Mouse (Mus musculus): ENCODE measurements at regions not wholly inside any gene's neighbourhood (a gene's known extent, or its start where the extent isn't known, plus 50 kb on each side); places are given as distances from the start of the nearest gene placed in this dataset.

GRCm38 (mm10) chr17:52168076-52168838 is 335.2 kb upstream of the Satb1 start:
- Histone ChIP-seq H3K9me3 (replicated peaks; ENCODE audit: low read length) (peaks cover 49% of the 10 kb centered on the region), H3K9ac (ENCODE audit: insufficient read depth, low read depth) (no peak overlapping the region), H3K79me2 (replicated peaks; ENCODE audit: control insufficient read depth, extremely low read depth, insufficient read depth, poor library complexity, severe bottlenecking) (no peaks in the 10 kb centered on the region), H3K36me3 (replicated peaks in 1 of 2; ENCODE audit: control insufficient read depth in 1 of 2, insufficient read depth in 1 of 2, low read length in 1 of 2) (no peaks in the 10 kb centered on the region), H3K4me1 (ENCODE audit: control insufficient read depth in 1 of 2, insufficient read depth in 2 of 2) (no peaks in the 10 kb centered on the region), H3K4me2 (ENCODE audit: insufficient read depth, low read depth, poor library complexity, severe bottlenecking) (no peak overlapping the region), H3K27ac (ENCODE audit: insufficient read depth, low read depth) (no peak overlapping the region), H3K27me3 (replicated peaks) (no peaks in the 10 kb centered on the region), H3K4me3 (replicated peaks in 1 of 3; ENCODE audit: low read depth in 2 of 3, low read length in 2 of 3, poor library complexity in 1 of 3) (no peak overlapping the region)
- DNase-seq (ENCODE audit: extremely low read depth), result no peak
- in situ Hi-C loops (cut with MboI; ENCODE audit: low pct_ligation_motif_present, low pct_unique_long_range_greater_than_20kb, low sequenced_read_pairs), result no loop called here
- dilution Hi-C loops (cut with MboI; ENCODE audit: extremely low pct_ligation_motif_present, extremely low pct_unique_long_range_greater_than_20kb, low sequenced_read_pairs), result no loop called here
- TF ChIP-seq SMC3 (IDR thresholded peaks at IDR 0.05; ENCODE audit: low read depth, low read length), result no peak
- TF ChIP-seq ZMIZ1 (IDR thresholded peaks at IDR 0.05; ENCODE audit: low read depth, low read length), result no peak
- no peak for TF ChIP-seq PAX5 (IDR thresholded peaks at IDR 0.05; ENCODE audit: low read length)
- no peak for TF ChIP-seq UBTF (IDR thresholded peaks at IDR 0.05; ENCODE audit: low read depth, low read length)
- TF ChIP-seq EP300 (IDR thresholded peaks at IDR 0.05; ENCODE audit: low read length), result no peak
- TF ChIP-seq MYC (IDR thresholded peaks at IDR 0.05; ENCODE audit: low read depth, low read length), result no peak
- no peak for TF ChIP-seq IRF4 (IDR thresholded peaks at IDR 0.05; ENCODE audit: low read depth, low read length)
- no peak for TF ChIP-seq JUN (IDR thresholded peaks at IDR 0.05; ENCODE audit: insufficient read depth, low read depth, low read length)
- no peak for TF ChIP-seq MEF2A (IDR thresholded peaks at IDR 0.05; ENCODE audit: borderline replicate concordance, low read depth, low read length)
- TF ChIP-seq CHD1 (IDR thresholded peaks at IDR 0.05; ENCODE audit: low read depth, low read length), result no peak
- no peak for TF ChIP-seq NRF1 (IDR thresholded peaks at IDR 0.05; ENCODE audit: low read depth, low read length)
- no peak for TF ChIP-seq CTCF (conservative IDR thresholded peaks at IDR 0.05 in 1 of 2, IDR thresholded peaks at IDR 0.05 in 1 of 2; ENCODE audit: low read depth in 2 of 2, low read length in 2 of 2)
- no peak for TF ChIP-seq ZKSCAN1 (IDR thresholded peaks at IDR 0.05; ENCODE audit: borderline replicate concordance, low read depth, low read length)
- TF ChIP-seq JUND (conservative IDR thresholded peaks at IDR 0.05; ENCODE audit: low read depth, low read length), result no peak
- no peak for TF ChIP-seq MAFK (IDR thresholded peaks at IDR 0.05; ENCODE audit: insufficient replicate concordance, low read length)
- no peak for TF ChIP-seq BHLHE40 (IDR thresholded peaks at IDR 0.05; ENCODE audit: low read depth, low read length)
- TF ChIP-seq CHD2 (IDR thresholded peaks at IDR 0.05; ENCODE audit: low read length), result no peak

- no peak overlapping the region for H3K4me3 ChIP-seq (replicated peaks in 1 of 3; ENCODE audit: low read depth in 2 of 3, low read length in 2 of 3, poor library complexity in 1 of 3)
- H3K27ac ChIP-seq (ENCODE audit: insufficient read depth, low read depth), result no peak overlapping the region
- no peak overlapping the region for H3K4me2 ChIP-seq (ENCODE audit: insufficient read depth, low read depth, poor library complexity, severe bottlenecking)
- in situ Hi-C loops (cut with MboI; ENCODE audit: low pct_ligation_motif_present, low pct_unique_long_range_greater_than_20kb, low sequenced_read_pairs) (no loop called here), dilution Hi-C loops (cut with MboI; ENCODE audit: extremely low pct_ligation_motif_present, extremely low pct_unique_long_range_greater_than_20kb, low sequenced_read_pairs) (no loop called here)
- DNase-seq (ENCODE audit: extremely low read depth), result no peak
- TF ChIP-seq E2F4 (IDR thresholded peaks at IDR 0.05; ENCODE audit: insufficient replicate concordance, low read depth, low read length) (no peak), MEF2A (IDR thresholded peaks at IDR 0.05; ENCODE audit: borderline replicate concordance, low read depth, low read length) (no peak), MYC (IDR thresholded peaks at IDR 0.05; ENCODE audit: low read depth, low read length) (no peak), CTCF (conservative IDR thresholded peaks at IDR 0.05 in 1 of 2, IDR thresholded peaks at IDR 0.05 in 1 of 2; ENCODE audit: low read depth in 2 of 2, low read length in 2 of 2) (no peak), CHD2 (IDR thresholded peaks at IDR 0.05; ENCODE audit: low read length) (no peak), ZC3H11A (IDR thresholded peaks at IDR 0.05; ENCODE audit: low read depth, low read length) (no peak), NRF1 (IDR thresholded peaks at IDR 0.05; ENCODE audit: low read depth, low read length) (no peak), ZNF384 (IDR thresholded peaks at IDR 0.05; ENCODE audit: low read depth, low read length) (no peak), USF1 (IDR thresholded peaks at IDR 0.05; ENCODE audit: low read depth, low read length) (no peak), ELF1 (IDR thresholded peaks at IDR 0.05; ENCODE audit: low read depth, low read length) (no peak), NELFE (IDR thresholded peaks at IDR 0.05; ENCODE audit: low read depth, low read length) (no peak), SIN3A (IDR thresholded peaks at IDR 0.05; ENCODE audit: low read length) (no peak), POLR2A (IDR thresholded peaks at IDR 0.05; ENCODE audit: low read depth, low read length) (no peak), RCOR1 (conservative IDR thresholded peaks at IDR 0.05; ENCODE audit: low read depth, low read length) (no peak), CHD1 (IDR thresholded peaks at IDR 0.05; ENCODE audit: low read depth, low read length) (no peak), MAZ (IDR thresholded peaks at IDR 0.05; ENCODE audit: low read depth, low read length) (no peak), SMC3 (IDR thresholded peaks at IDR 0.05; ENCODE audit: low read depth, low read length) (no peak), IRF4 (IDR thresholded peaks at IDR 0.05; ENCODE audit: low read depth, low read length) (no peak)
- no peaks in the 10 kb centered on the region for H3K4me1 ChIP-seq (ENCODE audit: control insufficient read depth in 1 of 2, insufficient read depth in 2 of 2)
- no peaks in the 10 kb centered on the region for H3K79me2 ChIP-seq (replicated peaks; ENCODE audit: control insufficient read depth, extremely low read depth, insufficient read depth, poor library complexity, severe bottlenecking)
- H3K36me3 ChIP-seq (replicated peaks in 1 of 2; ENCODE audit: control insufficient read depth in 1 of 2, insufficient read depth in 1 of 2, low read length in 1 of 2), result no peaks in the 10 kb centered on the region
- peaks cover 50% of the 10 kb centered on the region for H3K9me3 ChIP-seq (replicated peaks; ENCODE audit: low read length)
- H3K27me3 ChIP-seq (replicated peaks), result no peaks in the 10 kb centered on the region
- H3K9ac ChIP-seq (ENCODE audit: insufficient read depth, low read depth), result no peak overlapping the region
Observed at GRCm38 (mm10) chr17:52167658-52168057, 334.6 kb upstream of the Satb1 start.

All from CH12.LX (cell line).